Mouse (Mus musculus) urinary bladder, adult 18-20 months (tissue): Measurements from ENCODE around the gene Bpnt1.

ENCODE experiments used
- DNase-seq, 2 experiments: peaks; one replicate each; pipeline ENCODE4 v3.0.0; 2022; ENCODE audit warnings: low spot score in 2 of 2, mixed read lengths in 2 of 2

Bpnt1 gene

GRCm38 (mm10) chr1:185404021-185404420 lies 72.1 kb downstream of the Bpnt1 start:
- no peak for DNase-seq

GRCm38 (mm10) chr1:185405921-185406320 lies 74.0 kb downstream of the Bpnt1 start:
- DNase-seq, result no peak
